Mouse (Mus musculus): ENCODE data around the gene Tgoln1.

Tgoln1 gene

DNA sequence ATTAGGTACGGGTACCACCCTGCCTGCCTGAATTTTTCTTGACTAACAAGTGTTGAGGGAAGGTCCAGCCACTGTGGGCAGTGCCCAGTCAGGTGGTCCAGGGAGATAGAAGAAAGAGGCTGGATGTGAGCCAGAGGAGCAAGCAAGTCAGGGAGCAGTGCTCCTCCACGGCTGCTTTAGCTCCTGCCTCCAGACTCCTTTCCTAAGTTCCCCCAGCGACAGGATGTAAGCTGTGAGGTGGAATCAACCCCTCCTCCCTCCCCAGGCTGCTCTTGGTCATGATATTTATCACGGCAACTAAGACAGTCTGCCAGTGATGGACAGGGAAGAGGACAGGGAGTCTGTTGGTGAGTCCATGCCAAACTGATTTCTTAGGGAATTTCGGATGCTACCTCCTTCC, 22.9 kb downstream of the Tgoln1 start:
- DNase-seq (ENCODE audit: low spot score) = no peak

DNA sequence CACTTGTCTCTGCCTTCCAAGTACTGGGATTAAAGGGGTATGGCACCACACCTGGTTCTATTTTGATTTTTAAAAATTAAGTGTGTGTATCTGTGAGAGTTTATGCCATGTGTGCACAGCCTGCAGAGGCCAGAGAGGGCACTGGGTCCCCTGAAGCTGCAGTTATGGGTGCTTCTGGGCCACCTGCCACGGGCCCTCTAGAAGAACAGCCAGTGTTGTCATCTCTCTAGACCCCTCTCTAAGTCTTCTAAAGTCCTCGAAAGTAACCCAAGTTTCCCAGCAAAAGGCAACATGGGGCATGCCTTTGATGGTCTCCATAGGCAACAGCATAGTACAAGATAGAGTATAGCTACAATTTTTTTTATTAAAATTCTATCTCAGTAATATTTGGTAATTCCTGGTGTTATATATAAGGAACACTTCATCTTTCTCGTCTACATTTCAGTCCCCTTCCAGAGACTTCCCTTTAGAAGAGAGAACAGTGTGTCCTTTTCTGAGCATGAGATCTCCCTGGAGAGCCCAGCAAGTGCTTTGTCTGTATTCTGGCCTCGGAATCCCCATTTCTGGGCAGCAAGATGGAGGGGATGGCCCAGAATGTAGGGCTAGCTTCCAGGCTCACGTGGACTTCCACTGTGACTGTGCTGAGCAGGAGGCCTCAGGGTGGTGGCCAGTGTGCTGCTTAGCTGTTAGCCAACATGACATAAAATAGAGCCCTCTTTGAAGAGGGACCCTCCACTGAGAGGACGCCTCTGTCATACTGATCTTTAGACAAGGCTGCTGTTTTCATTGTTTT, 23.6 kb downstream of the Tgoln1 start:
- DNase-seq (ENCODE audit: low spot score) = no peak

DNA sequence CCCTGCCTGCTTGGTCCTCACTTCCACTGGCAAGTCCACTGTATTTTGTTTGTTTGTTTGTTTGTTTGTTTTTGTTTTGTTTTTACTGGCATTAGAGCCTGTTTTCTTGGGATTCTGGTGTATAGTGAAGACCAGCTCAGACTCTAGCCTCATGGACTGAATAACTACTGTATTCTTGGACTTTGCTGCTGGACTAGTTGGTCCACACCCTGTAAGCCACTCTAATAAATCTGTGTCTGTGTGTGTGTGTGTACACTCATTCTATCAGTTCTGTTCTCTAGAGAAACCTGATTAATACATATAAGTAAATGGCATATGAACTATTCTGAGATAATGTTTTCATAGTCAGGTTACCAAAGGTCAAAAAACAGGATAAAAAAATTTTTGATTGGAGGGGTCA, 26.7 kb downstream of the Tgoln1 start:
- no peak for DNase-seq (ENCODE audit: low spot score)

- no peak for DNase-seq (ENCODE audit: low spot score)
Observed at GRCm38 (mm10) chr6:72588307-72588706, 28.5 kb downstream of the Tgoln1 start.

DNA sequence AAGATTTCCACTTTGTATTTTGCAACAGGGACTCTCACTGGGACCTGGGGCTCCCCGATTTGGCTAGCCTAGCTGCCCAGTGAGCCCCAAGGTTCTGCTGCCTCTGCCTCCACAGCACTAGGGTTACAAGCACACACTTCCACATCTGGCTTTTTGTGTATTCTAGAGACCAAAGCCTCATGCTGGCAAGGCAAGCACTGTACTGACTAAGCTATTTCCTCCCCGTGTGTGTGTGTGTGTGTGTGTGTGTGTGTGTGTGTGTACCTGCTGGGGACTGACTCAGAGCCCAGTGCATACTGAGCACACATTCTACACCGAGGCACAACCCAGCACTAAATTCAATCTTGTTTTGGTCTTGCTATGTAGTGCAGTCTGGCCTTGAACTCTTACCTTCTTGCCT, 30.1 kb downstream of the Tgoln1 start:
- DNase-seq (ENCODE audit: low spot score) = no peak

- no peak for DNase-seq (ENCODE audit: low spot score)
Observed at GRCm38 (mm10) chr6:72584154-72584553, 32.6 kb downstream of the Tgoln1 start.

DNA sequence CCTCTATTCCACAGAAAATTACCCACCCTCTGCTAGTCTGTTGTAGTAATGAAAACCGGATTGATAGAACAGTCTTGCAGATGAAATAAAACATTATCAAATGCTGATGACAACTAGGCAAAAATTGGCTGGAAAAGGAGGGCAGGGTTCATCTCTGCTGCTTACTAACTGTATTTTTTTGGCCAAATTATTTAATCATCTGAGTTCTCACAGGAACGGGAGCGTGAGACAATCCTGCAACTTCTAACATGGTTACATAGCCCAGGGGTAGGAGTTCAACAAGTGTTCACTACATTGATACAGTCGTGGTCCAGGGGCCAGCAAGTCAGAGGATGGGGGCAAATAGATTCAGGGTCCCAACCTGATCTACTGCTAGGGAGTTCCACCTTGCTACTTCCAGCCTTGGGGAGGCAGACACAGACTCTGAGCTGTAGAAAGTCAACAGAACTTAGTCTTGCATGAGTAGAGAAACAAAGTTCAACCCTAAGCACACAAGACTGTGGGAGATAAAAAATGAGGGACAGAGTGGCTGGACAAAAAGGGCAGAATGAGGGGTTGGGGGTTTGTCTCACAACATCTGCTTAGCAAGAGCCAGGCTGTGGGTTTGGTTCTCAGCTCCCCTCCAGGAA, 33.5 kb downstream of the Tgoln1 start:
- DNase-seq (ENCODE audit: low spot score) = no peak

DNA sequence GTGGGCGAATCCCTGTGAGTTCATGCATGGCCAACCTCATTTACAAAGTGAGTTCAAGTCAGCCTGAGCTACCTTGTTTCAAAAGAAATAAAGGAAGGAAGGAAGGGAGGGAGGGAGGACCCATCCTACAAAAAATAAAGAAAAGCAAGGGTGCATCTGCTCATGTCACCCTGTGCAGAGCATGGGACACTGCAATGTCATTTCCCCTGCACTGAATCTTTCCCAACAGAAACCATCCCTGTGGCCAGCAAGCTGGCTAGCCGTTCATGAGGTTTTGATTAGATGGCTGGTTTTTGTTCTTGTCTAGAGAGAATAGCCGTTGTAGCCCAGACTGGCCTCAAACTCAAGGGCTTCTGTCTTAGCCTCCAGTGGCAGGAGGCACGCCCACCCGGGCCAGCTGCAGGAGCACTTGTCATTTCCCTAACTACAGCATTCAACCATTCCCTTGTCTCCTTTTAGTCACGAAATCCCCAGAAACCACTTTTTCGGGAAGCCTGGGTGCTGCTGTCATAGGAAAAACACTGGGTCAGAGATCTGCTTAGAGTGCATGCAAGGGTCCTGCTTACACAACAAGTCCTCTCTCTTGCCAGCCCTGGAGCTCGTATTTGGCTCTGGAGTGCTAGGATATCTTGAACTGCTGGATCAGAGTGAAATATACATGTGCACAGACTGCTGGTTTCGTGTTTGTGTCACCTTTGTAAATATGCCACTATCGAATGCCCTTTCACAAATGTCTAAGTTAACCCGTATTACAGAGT, 35.0 kb downstream of the Tgoln1 start:
- no peak for DNase-seq (ENCODE audit: low spot score)

DNA sequence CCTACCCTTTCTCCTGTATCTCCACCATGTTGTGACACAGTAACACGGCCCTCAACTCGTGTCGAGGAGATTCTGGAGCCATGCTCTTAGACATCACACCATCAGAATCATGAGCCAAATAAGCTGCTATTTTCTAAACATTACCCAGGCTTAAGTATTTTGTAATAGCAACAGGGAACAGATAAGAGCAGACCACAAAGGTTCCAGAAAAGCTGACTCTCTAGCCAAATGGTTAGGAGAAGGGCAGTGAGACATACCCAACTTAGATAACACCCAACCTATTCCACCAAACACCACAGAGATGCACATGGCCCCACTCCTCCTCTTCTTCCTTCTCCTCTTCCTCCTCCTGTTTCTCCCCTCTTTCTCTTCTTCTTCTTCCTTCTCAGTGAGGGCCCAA, 40.8 kb downstream of the Tgoln1 start:
- DNase-seq (ENCODE audit: low spot score) = no peak

GRCm38 (mm10) chr6:72571826-72572225, 45.0 kb downstream of the Tgoln1 start:
- DNase-seq (ENCODE audit: low spot score) = no peak

DNA sequence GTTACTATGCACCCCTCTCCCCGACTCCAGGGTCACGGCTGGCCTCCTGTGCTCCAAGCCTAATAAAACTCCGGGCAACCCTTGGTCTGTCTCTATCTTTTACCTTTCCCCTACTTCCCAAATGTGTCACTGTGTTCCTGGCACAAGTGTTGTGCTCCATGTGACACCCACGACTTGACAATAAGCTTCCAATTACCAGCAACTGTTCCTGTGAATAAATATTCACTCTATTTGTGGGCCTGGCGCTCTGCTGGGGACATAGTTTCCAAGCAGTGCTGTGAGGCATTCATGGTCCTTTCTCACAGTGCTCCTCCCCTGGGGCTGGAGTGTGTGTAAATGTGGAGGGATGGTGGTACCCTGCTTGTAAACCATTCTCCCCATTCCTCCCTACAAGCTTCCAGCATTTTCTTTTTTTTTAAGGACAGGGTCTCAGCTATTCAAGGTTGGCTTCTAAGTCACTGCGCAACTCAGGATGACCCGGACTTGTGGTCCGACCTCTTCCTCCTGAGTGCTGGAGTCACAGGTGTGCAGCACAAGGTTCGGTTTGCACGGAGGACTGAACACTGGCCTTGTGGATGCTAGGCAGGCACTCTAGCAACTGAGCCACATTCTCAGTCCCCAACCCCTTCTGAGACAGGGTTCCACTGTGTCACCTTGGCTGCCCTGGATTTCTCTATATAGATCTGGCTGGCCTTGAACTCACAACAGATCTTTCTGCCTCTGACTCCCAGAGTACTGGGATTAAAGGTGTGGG, 46.0 kb downstream of the Tgoln1 start:
- DNase-seq (ENCODE audit: low spot score) = no peak

- DNase-seq (ENCODE audit: low spot score) = no peak
Observed at GRCm38 (mm10) chr6:72568736-72569135, 48.1 kb downstream of the Tgoln1 start.

DNA sequence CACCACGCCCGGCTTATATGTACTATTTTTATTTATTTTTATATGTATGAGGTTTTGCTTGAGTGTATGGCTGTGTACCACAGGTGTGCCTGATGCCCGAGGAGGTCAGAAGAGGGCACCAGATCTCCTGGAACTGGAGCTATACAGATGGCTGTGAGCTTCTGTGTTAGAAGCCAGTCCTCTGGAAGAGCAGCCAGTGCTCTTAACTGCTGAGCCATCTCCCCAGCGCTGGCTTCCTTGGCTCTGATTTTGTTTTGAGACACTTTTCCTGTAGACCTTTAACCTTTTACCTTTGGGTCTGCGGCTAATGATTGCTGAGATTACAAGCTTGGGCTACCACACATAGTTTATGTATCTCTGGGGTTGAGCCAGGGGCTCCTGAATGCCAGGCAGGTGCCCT, 49.3 kb downstream of the Tgoln1 start:
- no peak for DNase-seq (ENCODE audit: low spot score)

DNA sequence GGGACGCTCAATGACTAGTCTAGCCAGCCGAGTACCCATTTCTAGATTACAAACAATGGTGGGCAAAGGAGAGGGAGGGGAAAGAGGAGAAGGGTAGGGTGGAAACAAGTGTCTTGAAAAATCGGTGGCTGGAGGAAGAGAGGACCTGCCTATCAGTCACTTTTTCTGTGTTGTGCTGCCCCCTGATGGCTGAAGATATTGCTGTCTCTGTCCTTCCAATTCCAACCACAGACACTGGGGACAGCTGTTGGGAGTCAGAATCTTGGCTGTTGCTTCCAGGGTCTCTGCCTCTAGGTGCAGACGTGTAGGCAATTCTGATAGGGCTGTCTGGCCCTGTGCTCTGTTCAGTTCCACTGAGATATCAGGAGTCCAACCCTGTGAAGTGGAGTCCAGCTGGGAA, 50.8 kb downstream of the Tgoln1 start:
- DNase-seq (ENCODE audit: low spot score) = peak; percentile 77

DNA sequence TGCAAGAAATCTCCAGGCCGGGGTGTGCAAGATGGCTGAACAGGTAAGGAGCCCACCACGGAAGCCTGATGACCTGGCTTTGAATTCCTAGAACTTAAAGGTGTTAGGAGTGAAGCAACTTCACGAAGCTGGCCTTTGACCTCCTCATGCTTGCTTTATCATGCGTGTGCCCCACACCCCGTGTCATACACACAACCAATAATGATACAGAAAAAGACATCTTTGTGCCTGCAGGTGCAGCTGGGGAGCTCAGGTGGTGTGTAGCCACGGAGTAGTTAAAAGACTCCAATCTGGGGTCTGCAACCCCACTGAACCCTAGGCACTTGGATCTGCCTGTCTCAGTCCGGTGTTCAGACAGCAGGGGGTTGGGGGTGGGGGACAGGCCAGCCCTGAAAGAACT, 51.3 kb downstream of the Tgoln1 start:
- no peak for DNase-seq (ENCODE audit: low spot score)

DNA sequence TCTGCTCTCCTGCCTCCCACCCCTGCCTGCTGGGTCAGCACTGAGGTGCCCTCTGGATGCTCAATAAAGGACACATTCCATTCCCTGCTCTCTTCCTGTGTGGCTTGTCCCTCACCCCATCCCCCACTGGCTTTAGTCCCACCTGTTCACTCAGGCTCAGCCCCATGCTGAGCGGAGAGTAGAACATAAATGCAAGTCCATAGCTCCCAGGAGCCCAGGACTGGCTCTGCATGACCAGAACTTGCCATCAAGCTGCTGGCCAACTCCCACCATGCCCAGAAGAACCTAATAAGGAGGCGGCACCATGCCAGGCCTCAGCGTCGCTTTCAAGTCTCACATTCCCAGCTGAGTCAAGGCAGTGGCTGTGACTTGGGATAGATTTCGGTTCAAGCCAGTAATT, 53.9 kb downstream of the Tgoln1 start:
- no peak for DNase-seq (ENCODE audit: low spot score)

DNA sequence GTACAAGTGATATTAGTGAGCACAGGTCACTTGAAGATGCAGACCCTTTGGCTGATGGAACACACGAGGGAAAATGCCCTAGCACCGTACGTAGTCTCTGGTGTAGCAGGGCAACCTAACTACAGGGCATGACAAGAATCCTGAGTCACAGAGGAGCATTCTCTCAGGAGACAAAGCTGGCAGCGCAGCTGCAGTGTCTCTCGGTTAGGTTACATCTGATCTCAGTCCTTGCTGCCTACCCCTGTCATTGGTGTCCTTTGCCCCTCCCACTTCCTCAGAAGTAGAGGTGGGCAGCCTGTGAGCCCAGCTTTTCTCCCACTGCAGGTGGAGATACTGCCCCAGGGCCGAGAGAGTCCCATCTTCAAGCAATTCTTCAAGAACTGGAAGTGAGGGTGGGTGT, 54.3 kb downstream of the Tgoln1 start:
- no peak for DNase-seq (ENCODE audit: low spot score)

DNA sequence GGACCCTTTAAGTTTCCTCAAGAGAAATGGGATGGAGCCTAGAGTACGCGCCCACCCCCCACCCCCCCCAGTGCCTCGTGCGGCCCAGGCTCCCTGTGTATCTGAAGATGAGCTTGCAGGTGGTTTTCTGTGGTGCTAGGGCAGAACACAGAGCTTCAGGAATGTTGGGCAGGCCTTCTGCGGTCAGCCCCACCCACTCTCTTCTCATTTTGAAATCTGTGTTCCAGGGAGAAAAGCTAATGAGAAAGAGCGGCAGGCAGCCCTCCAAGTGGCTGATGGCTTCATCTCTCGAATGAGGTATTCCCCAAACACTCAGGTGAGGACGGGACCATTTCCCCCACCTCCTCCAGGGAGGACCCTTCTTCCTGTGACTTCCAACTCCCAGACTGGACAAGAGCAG, 56.0 kb downstream of the Tgoln1 start:
- no peak for DNase-seq (ENCODE audit: low spot score)
